Mouse (Mus musculus): ENCODE results near the gene 4931440F15Rik. TPM values are rescaled to one million over a fixed set of nuclear protein-coding genes. Genes with fewer than 3 reads are reported as not detected.

Gene 4931440F15Rik
- polyA plus RNA-seq, 1 experiment from 2014 or later: 0.83 TPM

DNA sequence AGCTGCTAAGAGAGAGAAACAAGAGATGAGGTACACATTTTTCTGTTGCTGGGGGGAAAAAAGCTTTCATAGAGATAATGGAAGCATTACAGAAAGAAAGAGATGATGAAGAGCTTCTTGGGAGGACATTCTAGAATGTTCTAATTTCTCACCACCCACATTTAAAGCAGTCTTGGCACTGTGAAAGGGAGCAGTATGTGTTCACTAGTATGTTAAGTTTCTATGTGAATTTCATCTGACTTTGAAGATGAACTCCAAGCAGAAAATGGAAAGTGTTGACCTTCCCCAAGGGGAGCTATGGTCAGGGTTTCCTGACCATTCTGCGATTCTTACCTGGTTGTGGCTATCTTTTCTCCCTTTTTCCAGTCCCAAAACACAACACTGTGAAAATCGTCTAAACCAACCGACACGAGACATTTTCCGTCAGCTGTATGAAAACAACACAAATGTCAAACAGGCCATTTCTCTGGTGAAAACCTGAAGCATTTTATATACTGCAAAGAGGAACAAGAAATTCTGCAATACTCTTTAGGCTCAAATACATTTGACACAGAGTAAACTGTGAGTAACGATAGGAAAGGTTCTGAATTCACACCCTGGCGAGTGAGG lies 16.4 kb downstream of the 4931440F15Rik start:
- Histone ChIP-seq H3K27me3 (ENCODE audit: control insufficient read depth, insufficient read depth, low read depth, low read length) (no peaks in the 10 kb centered on the region), H3K9me3 (replicated peaks; ENCODE audit: control insufficient read depth, low read length, poor library complexity, severe bottlenecking) (no peaks in the 10 kb centered on the region), H3K36me3 (ENCODE audit: control insufficient read depth, insufficient read depth, low read length) (no peaks in the 10 kb centered on the region), H3K27ac (ENCODE audit: low read length) (no peak overlapping the region), H3K4me1 (ENCODE audit: control insufficient read depth, insufficient read depth, low read length) (no peaks in the 10 kb centered on the region), H3K4me2 (ENCODE audit: low read length) (no peak overlapping the region), H3K4me3 (ENCODE audit: low read depth, low read length) (no peak overlapping the region), H3K9ac (ENCODE audit: low read depth, low read length) (no peak overlapping the region)
- WGBS: 88% methylated on average over 7 of the region's 7 CpGs
- ATAC-seq: no peak

DNA sequence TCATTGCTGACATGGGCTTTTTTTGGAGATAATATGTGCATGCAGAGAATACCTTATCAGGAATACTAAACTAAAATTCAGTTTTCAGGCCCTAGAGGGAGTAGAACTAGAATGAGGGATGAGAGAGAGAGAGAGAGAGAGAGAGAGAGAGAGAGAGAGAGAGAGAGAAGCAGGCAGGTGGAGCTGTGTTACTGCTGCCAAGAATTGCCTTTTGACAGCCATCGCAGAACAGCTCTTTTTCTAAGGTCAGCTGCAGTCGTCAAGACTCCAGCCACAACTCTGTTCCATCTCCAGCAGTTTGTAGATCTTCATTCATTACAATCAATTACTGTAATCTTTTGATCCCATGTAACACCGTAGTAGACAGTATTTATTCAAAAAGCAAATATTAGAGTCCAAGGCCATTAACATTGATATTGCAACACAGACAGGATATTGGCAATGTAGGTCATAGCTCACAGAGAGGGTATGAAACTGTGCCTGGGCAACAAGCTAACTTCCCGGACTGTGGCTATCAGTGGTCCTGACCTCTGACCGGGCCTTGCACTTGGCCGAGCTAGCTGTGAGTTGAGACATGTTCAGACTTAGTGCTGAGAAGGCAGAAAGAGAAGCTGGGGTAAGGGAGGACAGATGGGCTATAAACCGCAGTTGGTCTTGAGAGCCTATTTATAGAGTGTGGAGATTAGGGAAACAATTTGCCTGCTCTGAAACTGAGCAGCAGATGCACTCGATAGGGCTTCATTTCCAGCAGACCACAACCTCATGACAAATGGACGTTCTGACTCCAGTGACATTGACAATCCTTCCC lies 17.1 kb downstream of the 4931440F15Rik start:
- WGBS: 75% methylated on average over 9 of the region's 9 CpGs
- Histone ChIP-seq H3K4me3 (ENCODE audit: low read depth, low read length) (no peak overlapping the region), H3K4me1 (ENCODE audit: control insufficient read depth, insufficient read depth, low read length) (no peaks in the 10 kb centered on the region), H3K36me3 (ENCODE audit: control insufficient read depth, insufficient read depth, low read length) (no peaks in the 10 kb centered on the region), H3K9me3 (replicated peaks; ENCODE audit: control insufficient read depth, low read length, poor library complexity, severe bottlenecking) (no peaks in the 10 kb centered on the region), H3K4me2 (ENCODE audit: low read length) (no peak overlapping the region), H3K27ac (ENCODE audit: low read length) (no peak overlapping the region), H3K9ac (ENCODE audit: low read depth, low read length) (no peak overlapping the region), H3K27me3 (ENCODE audit: control insufficient read depth, insufficient read depth, low read depth, low read length) (no peaks in the 10 kb centered on the region)
- ATAC-seq: no peak

DNA sequence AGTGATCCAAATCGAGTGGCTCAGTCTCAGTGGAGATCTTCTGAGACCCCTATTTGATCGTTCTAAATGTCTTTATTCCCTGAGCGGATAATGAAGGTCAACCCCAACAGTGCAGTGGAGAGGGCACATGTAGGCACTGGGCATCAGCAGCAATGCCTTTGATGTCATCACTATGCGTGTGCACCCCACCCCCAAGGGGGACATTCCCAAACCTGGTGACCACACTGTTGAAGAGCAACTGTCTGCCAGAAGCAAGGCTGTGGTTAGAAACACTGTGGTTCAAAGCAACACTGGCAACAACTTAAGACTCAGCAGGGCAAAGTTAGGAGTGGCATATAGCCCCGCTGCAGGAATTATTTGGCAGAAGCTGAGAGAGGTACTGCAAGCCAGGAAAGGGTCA lies 18.1 kb downstream of the 4931440F15Rik start:
- ATAC-seq: no peak
- Histone ChIP-seq H3K36me3 (ENCODE audit: control insufficient read depth, insufficient read depth, low read length) (no peaks in the 10 kb centered on the region), H3K4me1 (ENCODE audit: control insufficient read depth, insufficient read depth, low read length) (no peaks in the 10 kb centered on the region), H3K4me3 (ENCODE audit: low read depth, low read length) (no peak overlapping the region), H3K9ac (ENCODE audit: low read depth, low read length) (no peak overlapping the region), H3K4me2 (ENCODE audit: low read length) (no peak overlapping the region), H3K27me3 (ENCODE audit: control insufficient read depth, insufficient read depth, low read depth, low read length) (no peaks in the 10 kb centered on the region), H3K9me3 (replicated peaks; ENCODE audit: control insufficient read depth, low read length, poor library complexity, severe bottlenecking) (no peaks in the 10 kb centered on the region), H3K27ac (ENCODE audit: low read length) (no peak overlapping the region)
- 78% methylated on average over 5 of the region's 5 CpGs for WGBS

DNA sequence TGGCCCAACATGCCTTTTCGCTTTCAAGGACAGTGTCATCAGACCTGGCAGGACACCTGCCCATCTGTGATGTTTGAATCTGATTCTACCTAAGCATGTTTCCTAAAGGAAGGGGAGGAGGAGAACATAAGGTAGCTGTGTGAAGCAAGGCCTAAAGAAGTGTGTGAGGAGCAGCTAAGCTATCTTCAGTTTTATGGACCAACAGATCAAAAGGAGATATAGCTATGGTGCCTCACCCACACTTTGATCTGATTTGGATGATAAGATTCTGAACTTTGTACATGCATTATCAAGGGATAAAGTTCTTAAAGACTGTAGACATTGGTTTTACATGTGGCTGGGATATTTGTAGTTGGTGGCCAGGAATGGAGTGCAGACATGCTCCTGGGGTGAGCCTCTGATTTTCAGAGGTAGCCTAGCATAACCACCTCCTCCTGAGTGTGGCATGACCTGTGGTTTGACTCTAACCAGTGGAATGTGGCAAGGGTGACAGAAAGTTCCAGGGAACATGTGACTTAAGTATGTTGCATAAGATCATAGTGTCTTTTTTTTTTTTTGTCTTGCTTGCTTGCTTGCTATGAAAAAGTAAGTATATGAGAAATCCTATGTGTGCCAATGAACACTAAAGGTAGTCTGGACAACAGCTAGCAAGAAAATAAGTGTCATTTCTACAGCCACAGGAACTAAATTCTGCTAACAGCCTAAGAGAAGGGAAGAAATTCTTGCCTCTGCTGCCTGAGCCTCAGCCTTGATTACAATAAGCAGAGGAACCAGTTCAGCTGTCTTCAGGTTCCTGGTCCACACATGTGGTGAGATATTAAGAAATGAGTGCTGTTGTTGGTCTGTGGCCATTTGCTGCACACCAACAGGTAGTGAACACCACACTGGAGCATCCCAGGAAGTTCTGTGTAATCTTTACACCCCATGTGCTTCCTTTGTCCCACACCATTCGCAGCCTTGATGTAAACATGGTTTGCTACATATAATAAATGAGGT lies 23.7 kb downstream of the 4931440F15Rik start:
- Histone ChIP-seq H3K27me3 (ENCODE audit: control insufficient read depth, insufficient read depth, low read depth, low read length) (no peaks in the 10 kb centered on the region), H3K36me3 (ENCODE audit: control insufficient read depth, insufficient read depth, low read length) (no peaks in the 10 kb centered on the region), H3K27ac (ENCODE audit: low read length) (no peak overlapping the region), H3K4me1 (ENCODE audit: control insufficient read depth, insufficient read depth, low read length) (no peaks in the 10 kb centered on the region), H3K4me3 (ENCODE audit: low read depth, low read length) (no peak overlapping the region), H3K9ac (ENCODE audit: low read depth, low read length) (no peak overlapping the region), H3K9me3 (replicated peaks; ENCODE audit: control insufficient read depth, low read length, poor library complexity, severe bottlenecking) (no peaks in the 10 kb centered on the region), H3K4me2 (ENCODE audit: low read length) (no peak overlapping the region)
- no peak for ATAC-seq
- 94% methylated on average over 2 of the region's 2 CpGs for WGBS

DNA sequence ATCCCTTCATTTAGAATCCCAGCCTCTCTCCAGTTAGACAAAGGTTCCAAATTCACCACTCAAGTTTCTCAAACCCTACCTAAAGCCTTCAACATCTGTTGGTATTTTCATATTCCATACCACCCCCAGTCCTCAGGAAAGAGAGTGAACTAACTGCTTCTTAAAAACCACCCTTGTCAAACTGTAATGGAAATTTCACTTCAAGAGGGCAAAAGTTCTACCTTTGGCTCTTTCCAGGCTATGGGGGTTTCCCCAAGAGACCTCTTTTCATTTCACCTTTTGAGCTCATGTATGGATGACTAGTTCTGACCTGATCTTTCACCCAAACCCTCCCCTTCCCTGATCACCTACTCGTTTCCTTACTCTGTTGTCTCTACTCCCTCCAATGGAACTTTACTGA lies 25.6 kb downstream of the 4931440F15Rik start:
- Histone ChIP-seq H3K4me3 (ENCODE audit: low read depth, low read length) (no peak overlapping the region), H3K27me3 (ENCODE audit: control insufficient read depth, insufficient read depth, low read depth, low read length) (no peaks in the 10 kb centered on the region), H3K4me2 (ENCODE audit: low read length) (no peak overlapping the region), H3K9me3 (replicated peaks; ENCODE audit: control insufficient read depth, low read length, poor library complexity, severe bottlenecking) (no peaks in the 10 kb centered on the region), H3K27ac (ENCODE audit: low read length) (no peak overlapping the region), H3K36me3 (ENCODE audit: control insufficient read depth, insufficient read depth, low read length) (no peaks in the 10 kb centered on the region), H3K9ac (ENCODE audit: low read depth, low read length) (no peak overlapping the region), H3K4me1 (ENCODE audit: control insufficient read depth, insufficient read depth, low read length) (no peaks in the 10 kb centered on the region)
- no peak for ATAC-seq
- 59% methylated on average over 1 of the region's 1 CpGs for WGBS

DNA sequence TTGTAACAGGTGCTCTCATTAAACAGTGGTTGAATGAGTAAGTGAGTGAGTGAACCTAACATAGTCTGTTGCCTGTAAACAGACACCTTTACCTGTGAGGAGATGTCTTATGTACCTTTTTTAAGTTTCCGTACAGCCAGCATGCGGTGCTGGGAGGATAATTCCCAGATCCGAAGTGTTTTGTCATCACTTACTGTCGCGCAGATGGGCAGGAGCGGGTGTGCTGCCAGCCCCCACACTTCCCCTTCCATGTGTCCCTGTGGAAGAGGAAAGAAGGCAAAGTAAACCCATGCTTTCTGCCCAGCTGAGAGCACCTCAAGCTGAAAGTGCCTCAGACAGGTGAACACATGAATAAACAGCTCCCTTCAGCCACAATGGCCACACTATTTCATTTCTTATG lies 30.4 kb downstream of the 4931440F15Rik start:
- H3K4me2 ChIP-seq (ENCODE audit: low read length): no peak overlapping the region
- ATAC-seq: no peak
- peaks cover 10% of the 10 kb centered on the region; the same call in 1 of the 2 replicates for H3K36me3 ChIP-seq (ENCODE audit: control insufficient read depth, insufficient read depth, low read length)
- no peak overlapping the region for H3K4me3 ChIP-seq (ENCODE audit: low read depth, low read length)
- 98% methylated on average over 6 of the region's 6 CpGs for WGBS
- H3K27me3 ChIP-seq (ENCODE audit: control insufficient read depth, insufficient read depth, low read depth, low read length): no peaks in the 10 kb centered on the region
- H3K27ac ChIP-seq (ENCODE audit: low read length): no peak overlapping the region
- no peaks in the 10 kb centered on the region for H3K4me1 ChIP-seq (ENCODE audit: control insufficient read depth, insufficient read depth, low read length)
- H3K9me3 ChIP-seq (replicated peaks; ENCODE audit: control insufficient read depth, low read length, poor library complexity, severe bottlenecking): no peaks in the 10 kb centered on the region
- H3K9ac ChIP-seq (ENCODE audit: low read depth, low read length): no peak overlapping the region

DNA sequence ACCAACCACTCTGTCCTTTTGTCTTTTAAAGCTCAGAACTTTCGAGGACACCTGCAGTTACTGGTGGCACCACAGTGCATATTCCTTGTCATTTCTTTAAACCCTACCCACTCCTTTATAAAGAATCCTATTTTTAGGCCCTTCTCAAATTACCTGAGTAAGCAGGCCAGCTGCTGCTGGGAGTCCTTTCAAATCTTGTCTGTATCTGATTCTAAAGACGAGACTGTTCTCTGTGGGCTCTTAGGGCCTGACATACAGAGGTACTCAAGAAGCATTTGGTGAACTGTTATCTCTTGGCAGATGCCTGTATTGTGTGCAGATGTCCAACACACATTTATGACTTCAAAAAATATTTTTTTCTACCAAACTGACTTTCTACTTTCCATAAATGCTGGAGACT lies 31.0 kb downstream of the 4931440F15Rik start:
- Histone ChIP-seq H3K4me1 (ENCODE audit: control insufficient read depth, insufficient read depth, low read length) (0 out of 2 replicates have a peak, but pooled peaks cover under 1% of the 10 kb centered on the region), H3K27me3 (ENCODE audit: control insufficient read depth, insufficient read depth, low read depth, low read length) (no peaks in the 10 kb centered on the region), H3K9me3 (replicated peaks; ENCODE audit: control insufficient read depth, low read length, poor library complexity, severe bottlenecking) (no peaks in the 10 kb centered on the region), H3K9ac (ENCODE audit: low read depth, low read length) (no peak overlapping the region), H3K36me3 (ENCODE audit: control insufficient read depth, insufficient read depth, low read length) (peaks cover 10% of the 10 kb centered on the region; the same call in 1 of the 2 replicates), H3K4me3 (ENCODE audit: low read depth, low read length) (no peak overlapping the region), H3K4me2 (ENCODE audit: low read length) (no peak overlapping the region), H3K27ac (ENCODE audit: low read length) (no peak overlapping the region)
- ATAC-seq: no peak
- WGBS: 48% methylated on average over 2 of the region's 2 CpGs

DNA sequence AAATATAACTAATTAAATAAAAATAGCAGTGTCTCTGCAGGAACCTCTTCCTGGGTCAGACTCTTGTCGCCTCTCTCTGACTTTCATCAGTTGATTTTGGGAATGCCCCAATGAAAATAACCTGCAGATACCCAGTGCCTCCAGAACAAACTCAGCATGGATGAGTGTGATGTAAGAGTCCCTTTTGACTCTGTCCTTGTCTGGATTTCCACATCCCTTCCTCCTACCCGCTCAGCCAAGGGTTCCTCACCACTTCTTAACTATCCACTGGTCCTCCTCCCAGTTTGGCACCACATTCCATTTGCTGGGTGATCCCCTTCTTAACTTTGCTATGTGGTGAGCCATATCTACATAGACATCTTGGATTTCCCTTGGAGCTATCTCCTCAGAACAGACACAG lies 34.7 kb downstream of the 4931440F15Rik start:
- Histone ChIP-seq H3K27ac (ENCODE audit: low read length) (no peak overlapping the region), H3K4me2 (ENCODE audit: low read length) (no peak overlapping the region), H3K4me1 (ENCODE audit: control insufficient read depth, insufficient read depth, low read length) (peaks cover 11% of the 10 kb centered on the region), H3K36me3 (ENCODE audit: control insufficient read depth, insufficient read depth, low read length) (peaks cover 10% of the 10 kb centered on the region; the same call in 1 of the 2 replicates), H3K27me3 (ENCODE audit: control insufficient read depth, insufficient read depth, low read depth, low read length) (no peaks in the 10 kb centered on the region), H3K9me3 (replicated peaks; ENCODE audit: control insufficient read depth, low read length, poor library complexity, severe bottlenecking) (no peaks in the 10 kb centered on the region), H3K9ac (ENCODE audit: low read depth, low read length) (no peak overlapping the region), H3K4me3 (ENCODE audit: low read depth, low read length) (no peak overlapping the region)
- 82% methylated on average over 2 of the region's 2 CpGs for WGBS
- no peak for ATAC-seq

Measured in midbrain, embryonic 16.5 days (tissue).